Mouse (Mus musculus) cortical plate, adult 2 months (tissue): ENCODE results near the gene Ephb2.

Experiments
- CTCF ChIP-seq: fragments of 200-500 bp; IDR thresholded peaks from 2 replicates; pipeline ENCODE4 v1.5.1; 2011; ENCODE audit warnings: mild to moderate bottlenecking, control low read depth, low read length; ENCODE audit not compliant: insufficient read depth; ENCODE audit errors: extremely low read depth
- POLR2A ChIP-seq: fragments of 200-500 bp; IDR thresholded peaks from 2 replicates; pipeline ENCODE4 v1.6.1; 2011; ENCODE audit warnings: mild to moderate bottlenecking, low read length, control low read depth; ENCODE audit not compliant: insufficient read depth; ENCODE audit errors: extremely low read depth

GRCm38 (mm10) chr4:136852119-136852518 is 16.3 kb upstream of the Ephb2 start:
- TF ChIP-seq CTCF: no peak
- no peak for TF ChIP-seq POLR2A
